Mouse (Mus musculus): Measurements from ENCODE around the gene AI467606. TPM values are rescaled to one million over a fixed set of nuclear protein-coding genes. Genes with fewer than 3 reads are reported as not detected.

Gene AI467606
- polyA plus RNA-seq (2016; fragmentation: Nextera tagmentation; extraction: Ambion mirVana) = 0.88 and 1.2 TPM in 2 replicates

GRCm38 (mm10) chr7:127091114-127091896, at the start of gene AI467606:
Gene AI467606 (plus strand): TSS chr7:127091359.
- Histone ChIP-seq H3K27me3 (replicated peaks) (no peaks in the 10 kb centered on the region), H3K4me3 (no peak within 1 kb of the TSS), H3K9me3 (no peaks in the 10 kb centered on the region), H3K36me3 (no peaks in the 10 kb centered on the region), H3K4me2 (replicated peaks) (0 out of 2 replicates have a peak within 1 kb of the TSS, but pooled peaks have one; percentile 7), H3K27ac (no peak within 1 kb of the TSS), H3K4me1 (peaks cover 9% of the 10 kb centered on the region), H3K9ac (no peak within 1 kb of the TSS)
- no peak for ATAC-seq (ENCODE audit: low FRiP score, low read depth)
- WGBS = 72% methylated on average over 16 of the region's 16 CpGs

- peak; percentile 48; the same call in 1 of the 2 replicates for ATAC-seq (ENCODE audit: low FRiP score, low read depth)
These were observed 49.1 kb upstream of the AI467606 start, which contains the start of gene Kif22 for GRCm38 (mm10) chr7:127041851-127042672. Gene Kif22 (minus strand): TSS chr7:127042471.

GRCm38 (mm10) chr7:127055026-127055585, 36.1 kb upstream of the AI467606 start:
- ATAC-seq (ENCODE audit: low FRiP score, low read depth) = no peak
- Histone ChIP-seq H3K9me3 (no peaks in the 10 kb centered on the region), H3K4me2 (replicated peaks) (no peak overlapping the region), H3K27ac (no peak overlapping the region), H3K4me3 (no peak overlapping the region), H3K36me3 (no peaks in the 10 kb centered on the region), H3K27me3 (replicated peaks) (no peaks in the 10 kb centered on the region), H3K4me1 (no peaks in the 10 kb centered on the region), H3K9ac (no peak overlapping the region)
- WGBS = 76% methylated on average over 5 of the region's 5 CpGs

More at GRCm38 (mm10) chr7:127041851-127042672, 49.1 kb upstream of the AI467606 start, which contains the start of gene Kif22:
- H3K9ac ChIP-seq = peak within 1 kb of the TSS; percentile 68
- peak within 1 kb of the TSS; percentile 73 for H3K4me3 ChIP-seq
- no peaks in the 10 kb centered on the region for H3K9me3 ChIP-seq
- H3K27me3 ChIP-seq (replicated peaks) = no peaks in the 10 kb centered on the region
- peaks cover 14% of the 10 kb centered on the region for H3K4me1 ChIP-seq
- H3K36me3 ChIP-seq = 0 out of 2 replicates have a peak, but pooled peaks cover 6% of the 10 kb centered on the region
- under 1% methylated on average over 53 of the region's 53 CpGs for WGBS
- H3K4me2 ChIP-seq (replicated peaks) = peak within 1 kb of the TSS; percentile 70
- no peak within 1 kb of the TSS for H3K27ac ChIP-seq

GRCm38 (mm10) chr7:127065538-127065937, 25.6 kb upstream of the AI467606 start:
- H3K27me3 ChIP-seq (replicated peaks) = no peaks in the 10 kb centered on the region
- H3K4me3 ChIP-seq = no peak overlapping the region
- no peaks in the 10 kb centered on the region for H3K9me3 ChIP-seq
- H3K4me1 ChIP-seq = no peaks in the 10 kb centered on the region
- no peak for ATAC-seq (ENCODE audit: low FRiP score, low read depth)
- no peak overlapping the region for H3K9ac ChIP-seq
- no peak overlapping the region for H3K4me2 ChIP-seq (replicated peaks)
- H3K27ac ChIP-seq = no peak overlapping the region
- 90% methylated on average over 6 of the region's 6 CpGs for WGBS
- no peaks in the 10 kb centered on the region for H3K36me3 ChIP-seq

- no peak overlapping the region for H3K9ac ChIP-seq
- no peak overlapping the region for H3K4me3 ChIP-seq
- no peaks in the 10 kb centered on the region for H3K9me3 ChIP-seq
- H3K36me3 ChIP-seq = no peaks in the 10 kb centered on the region
- no peak overlapping the region for H3K4me2 ChIP-seq (replicated peaks)
- no peak overlapping the region for H3K27ac ChIP-seq
- 79% methylated on average over 4 of the region's 4 CpGs for WGBS
- no peaks in the 10 kb centered on the region for H3K27me3 ChIP-seq (replicated peaks)
- H3K4me1 ChIP-seq = no peaks in the 10 kb centered on the region
- no peak for ATAC-seq (ENCODE audit: low FRiP score, low read depth)
These were observed 24.8 kb upstream of the AI467606 start for GRCm38 (mm10) chr7:127066317-127066716.

GRCm38 (mm10) chr7:127070871-127071413, 20.2 kb upstream of the AI467606 start:
- Histone ChIP-seq H3K4me2 (replicated peaks) (no peak overlapping the region), H3K9me3 (no peaks in the 10 kb centered on the region), H3K4me3 (no peak overlapping the region), H3K27me3 (replicated peaks) (no peaks in the 10 kb centered on the region), H3K27ac (no peak overlapping the region), H3K4me1 (no peaks in the 10 kb centered on the region), H3K36me3 (no peaks in the 10 kb centered on the region), H3K9ac (no peak overlapping the region)
- 70% methylated on average over 4 of the region's 4 CpGs for WGBS
- no peak for ATAC-seq (ENCODE audit: low FRiP score, low read depth)

GRCm38 (mm10) chr7:127073221-127073620, 17.9 kb upstream of the AI467606 start:
- 81% methylated on average over 4 of the region's 4 CpGs for WGBS
- Histone ChIP-seq H3K4me2 (replicated peaks) (no peak overlapping the region), H3K4me3 (no peak overlapping the region), H3K4me1 (no peaks in the 10 kb centered on the region), H3K27me3 (replicated peaks) (no peaks in the 10 kb centered on the region), H3K9me3 (no peaks in the 10 kb centered on the region), H3K36me3 (no peaks in the 10 kb centered on the region), H3K27ac (no peak overlapping the region), H3K9ac (no peak overlapping the region)
- ATAC-seq (ENCODE audit: low FRiP score, low read depth) = no peak

- Histone ChIP-seq H3K9ac (no peak overlapping the region), H3K4me3 (no peak overlapping the region), H3K36me3 (no peaks in the 10 kb centered on the region), H3K27me3 (replicated peaks) (no peaks in the 10 kb centered on the region), H3K27ac (no peak overlapping the region), H3K4me2 (replicated peaks) (no peak overlapping the region), H3K4me1 (no peaks in the 10 kb centered on the region), H3K9me3 (no peaks in the 10 kb centered on the region)
- no peak for ATAC-seq (ENCODE audit: low FRiP score, low read depth)
- WGBS = 90% methylated on average over 5 of the region's 5 CpGs
These were observed 15.0 kb upstream of the AI467606 start for GRCm38 (mm10) chr7:127076188-127076587.

GRCm38 (mm10) chr7:127077692-127078091, 13.5 kb upstream of the AI467606 start:
- Histone ChIP-seq H3K36me3 (no peaks in the 10 kb centered on the region), H3K4me2 (replicated peaks) (no peak overlapping the region), H3K27me3 (replicated peaks) (no peaks in the 10 kb centered on the region), H3K9me3 (no peaks in the 10 kb centered on the region), H3K4me3 (no peak overlapping the region), H3K27ac (no peak overlapping the region), H3K4me1 (no peaks in the 10 kb centered on the region), H3K9ac (no peak overlapping the region)
- 86% methylated on average over 3 of the region's 3 CpGs for WGBS
- ATAC-seq (ENCODE audit: low FRiP score, low read depth) = no peak

GRCm38 (mm10) chr7:127080045-127080444, 11.1 kb upstream of the AI467606 start:
- no peaks in the 10 kb centered on the region for H3K36me3 ChIP-seq
- no peak overlapping the region for H3K4me2 ChIP-seq (replicated peaks)
- H3K27ac ChIP-seq = no peak overlapping the region
- no peak for ATAC-seq (ENCODE audit: low FRiP score, low read depth)
- no peak overlapping the region for H3K9ac ChIP-seq
- 67% methylated on average over 3 of the region's 3 CpGs for WGBS
- H3K4me1 ChIP-seq = no peaks in the 10 kb centered on the region
- no peaks in the 10 kb centered on the region for H3K9me3 ChIP-seq
- no peak overlapping the region for H3K4me3 ChIP-seq
- no peaks in the 10 kb centered on the region for H3K27me3 ChIP-seq (replicated peaks)

- no peak for ATAC-seq (ENCODE audit: low FRiP score, low read depth)
- no peak overlapping the region for H3K27ac ChIP-seq
- no peaks in the 10 kb centered on the region for H3K9me3 ChIP-seq
- no peaks in the 10 kb centered on the region for H3K36me3 ChIP-seq
- H3K4me2 ChIP-seq (replicated peaks) = no peak overlapping the region
- H3K4me3 ChIP-seq = no peak overlapping the region
- H3K9ac ChIP-seq = no peak overlapping the region
- 88% methylated on average over 8 of the region's 8 CpGs for WGBS
- no peaks in the 10 kb centered on the region for H3K27me3 ChIP-seq (replicated peaks)
- H3K4me1 ChIP-seq = no peaks in the 10 kb centered on the region
These were observed 8.9 kb upstream of the AI467606 start for GRCm38 (mm10) chr7:127082271-127082670.

GRCm38 (mm10) chr7:127082995-127083394, 8.2 kb upstream of the AI467606 start:
- Histone ChIP-seq H3K27me3 (replicated peaks) (no peaks in the 10 kb centered on the region), H3K4me3 (no peak overlapping the region), H3K36me3 (no peaks in the 10 kb centered on the region), H3K9ac (no peak overlapping the region), H3K4me2 (replicated peaks) (no peak overlapping the region), H3K27ac (no peak overlapping the region), H3K4me1 (no peaks in the 10 kb centered on the region), H3K9me3 (no peaks in the 10 kb centered on the region)
- ATAC-seq (ENCODE audit: low FRiP score, low read depth) = no peak
- WGBS = 55% methylated on average over 2 of the region's 2 CpGs

Measured in neural tube, embryonic 12.5 days (tissue).